Mouse (Mus musculus): Measurements from ENCODE around the gene Olfr1339.

Gene Olfr1339

GRCm38 (mm10) chr4:118731875-118732274 is at the start of gene Olfr1339:
Olfr1339 (plus strand) TSS chr4:118732175.
- no peak for DNase-seq

DNA sequence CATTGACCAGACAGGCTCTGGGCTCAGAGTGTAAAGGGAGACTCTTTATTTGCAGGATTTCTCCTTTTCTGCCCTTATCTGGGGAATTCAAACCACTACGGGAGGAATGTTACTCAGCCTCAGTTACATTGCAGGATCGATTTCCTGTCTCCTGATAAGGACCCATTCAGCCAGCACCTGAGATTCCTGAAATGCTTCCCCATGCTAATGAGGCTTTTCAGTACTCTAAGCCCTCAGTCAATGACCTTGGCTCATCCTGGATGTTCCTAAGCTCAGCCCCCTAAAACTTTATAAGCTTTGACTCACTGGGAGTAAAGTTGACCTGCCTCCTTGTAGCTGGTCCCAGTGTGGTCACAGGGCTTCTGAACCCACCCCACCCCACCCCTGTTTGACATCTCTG is 44.9 kb upstream of the Olfr1339 start:
- DNase-seq = no peak

DNA sequence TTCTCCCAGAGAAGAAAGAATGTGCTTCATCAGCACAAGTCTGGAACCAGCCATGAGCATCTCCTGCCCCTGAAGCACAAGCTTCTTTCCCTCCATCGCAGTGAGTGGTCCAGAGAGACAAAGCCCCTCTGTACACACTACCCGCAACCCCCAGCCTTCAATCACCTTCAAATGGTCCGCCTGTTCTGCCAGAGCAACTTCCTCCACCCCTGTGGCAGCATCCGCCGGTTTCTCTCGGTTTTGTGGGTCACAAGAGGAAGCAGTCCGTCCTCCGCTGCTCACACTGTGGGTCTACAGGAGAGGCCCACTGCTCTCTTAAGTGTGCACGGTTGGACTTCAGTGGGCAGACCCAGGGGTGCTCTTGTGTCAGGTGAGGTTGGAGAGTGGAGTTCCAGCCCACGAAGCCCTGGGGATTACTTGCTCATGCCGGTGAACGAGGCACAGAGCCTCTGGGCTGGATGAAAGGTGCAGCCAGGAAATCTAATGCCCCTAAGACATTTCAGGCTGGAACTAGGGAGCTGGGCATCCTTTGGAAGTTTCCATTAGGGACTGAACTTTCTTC is 39.5 kb upstream of the Olfr1339 start, which contains the start of gene Olfr1342:
Gene Olfr1342, minus strand, starts transcription at position 345 of the 562 bp plus-strand sequence.
- no peak for DNase-seq

DNA sequence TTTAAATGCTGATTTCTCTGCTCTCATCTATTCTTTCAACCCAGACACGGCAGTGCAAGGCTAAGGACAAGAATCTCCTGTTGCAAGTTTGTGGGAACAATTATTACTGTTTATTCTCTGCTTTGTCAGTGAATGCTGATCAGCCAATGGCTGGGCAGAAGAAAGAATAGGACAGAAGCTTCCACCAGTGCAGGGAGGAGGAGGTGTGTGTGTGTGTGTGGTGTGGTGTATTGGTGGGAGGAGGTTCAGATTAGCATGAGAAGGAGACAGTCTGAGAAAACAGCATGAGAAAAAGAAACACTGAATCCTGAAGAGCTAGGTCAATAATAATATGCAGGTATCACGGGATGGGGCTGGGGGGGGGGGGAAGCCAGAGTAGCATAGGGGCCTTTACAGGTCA is 38.2 kb upstream of the Olfr1339 start:
- no peak for DNase-seq

GRCm38 (mm10) chr4:118703223-118703622 is 28.8 kb upstream of the Olfr1339 start, which contains the start of gene Olfr1341:
Olfr1341 (plus strand) TSS chr4:118703523.
- DNase-seq = no peak

- DNase-seq = no peak
These were observed 23.9 kb upstream of the Olfr1339 start for GRCm38 (mm10) chr4:118708086-118708485.

GRCm38 (mm10) chr4:118711656-118712055 is 20.3 kb upstream of the Olfr1339 start:
- no peak for DNase-seq

- DNase-seq = no peak
These were observed 12.1 kb upstream of the Olfr1339 start, which contains the start of gene Olfr1340 for GRCm38 (mm10) chr4:118719838-118720237. Olfr1340 (plus strand) TSS chr4:118720138.

GRCm38 (mm10) chr4:118721742-118722483 is 10.1 kb upstream of the Olfr1339 start:
- no peak for DNase-seq

GRCm38 (mm10) chr4:118739574-118739973 is 7.6 kb downstream of the Olfr1339 start:
- DNase-seq = no peak

DNA sequence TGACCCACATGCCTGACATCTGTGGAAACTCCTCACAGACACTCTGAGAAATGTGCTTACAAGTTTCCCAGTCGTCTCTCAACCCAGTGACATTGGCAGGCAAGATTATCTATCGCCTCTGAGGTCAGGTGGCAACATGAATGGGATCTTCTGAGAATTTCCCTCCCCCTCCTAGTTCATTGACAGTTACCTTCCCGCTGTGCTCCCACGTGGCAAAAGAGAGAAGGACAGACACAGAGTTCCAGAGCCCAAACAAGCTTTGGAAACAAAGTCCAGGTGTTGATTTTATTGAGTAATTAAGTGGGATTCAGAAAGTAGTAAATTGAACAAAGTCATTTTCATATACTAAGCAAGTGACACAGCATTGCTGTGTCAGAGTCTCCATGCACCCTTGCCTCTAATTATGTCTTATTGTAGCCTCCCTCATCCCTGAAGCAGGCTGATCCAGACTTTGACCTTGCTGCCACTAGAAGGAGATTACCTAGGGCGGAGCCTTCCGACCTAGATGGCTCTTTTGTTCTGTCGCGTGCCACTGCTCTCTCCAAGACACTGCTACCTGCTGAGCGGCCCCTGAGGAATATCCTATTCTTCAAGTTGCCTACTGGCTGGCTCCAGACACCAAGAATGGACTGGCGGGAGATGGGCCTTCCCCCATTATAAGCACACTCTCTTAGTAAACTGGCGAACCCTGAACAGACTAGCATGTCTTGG is 9.2 kb downstream of the Olfr1339 start:
- no peak for DNase-seq

GRCm38 (mm10) chr4:118741881-118742280 is 9.9 kb downstream of the Olfr1339 start:
- no peak for DNase-seq

DNA sequence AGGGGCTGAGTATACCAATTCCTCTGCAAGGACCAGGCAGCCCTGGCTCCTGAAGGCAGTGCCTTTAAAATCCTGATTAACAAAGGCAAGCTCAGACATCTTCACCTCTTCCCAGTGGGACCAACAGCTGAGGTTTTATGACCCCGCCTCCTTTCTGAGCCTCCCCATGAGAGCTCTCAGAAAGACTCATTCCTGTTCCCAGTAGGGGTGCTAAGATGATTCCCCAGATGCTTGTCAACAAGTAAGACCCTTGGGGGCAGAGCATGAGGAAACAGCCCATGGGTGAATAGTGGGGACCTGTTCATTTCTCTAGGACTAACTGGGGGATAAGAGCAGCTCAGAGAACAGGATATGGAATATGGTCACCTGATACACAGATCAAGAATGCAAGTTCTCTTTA is 26.7 kb downstream of the Olfr1339 start, which contains the start of gene Olfr1338:
Gene Olfr1338, minus strand, starts transcription at position 101 of the 400 bp plus-strand sequence.
- no peak for DNase-seq

- DNase-seq = no peak
These were observed 50.5 kb downstream of the Olfr1339 start, which contains the start of gene Olfr1337 for GRCm38 (mm10) chr4:118782486-118782885. Olfr1337 (minus strand) TSS chr4:118782586.
